Mouse (Mus musculus) CH12.LX (cell line): ENCODE measurements at regions not wholly inside any gene's neighbourhood (a gene's known extent, or its start where the extent isn't known, plus 50 kb on each side); places are given as distances from the start of the nearest gene placed in this dataset.

Experiments used
- CHD1 ChIP-seq: IDR thresholded peaks from 2 replicates; pipeline ENCODE4 v1.6.1; 2012; ENCODE audit warnings: low read depth, low read length, improper control_type of control experiment, inconsistent platforms
- CTCF ChIP-seq, 2 experiments: IDR thresholded peaks in 1 of 2; conservative IDR thresholded peaks in 1 of 2; 2 replicates each; pipeline ENCODE4 v1.5.1; 2011 to 2012; ENCODE audit warnings: low read depth in 2 of 2, low read length in 2 of 2, improper control_type of control experiment in 1 of 2, inconsistent platforms in 1 of 2, mild to moderate bottlenecking in 1 of 2, moderate library complexity in 1 of 2
- EP300 ChIP-seq: IDR thresholded peaks from 2 replicates; pipeline ENCODE4 v1.6.1; 2011; ENCODE audit warnings: low read length, improper control_type of control experiment
- JUND ChIP-seq: conservative IDR thresholded peaks from 2 replicates; pipeline ENCODE4 v1.6.1; 2011; ENCODE audit warnings: low read depth, low read length, improper control_type of control experiment
- KAT2A ChIP-seq: IDR thresholded peaks from 2 replicates; pipeline ENCODE4 v1.6.1; 2012; ENCODE audit warnings: low read length, improper control_type of control experiment, inconsistent platforms; ENCODE audit not compliant: insufficient replicate concordance
- MAFK ChIP-seq: IDR thresholded peaks from 2 replicates; pipeline ENCODE4 v1.6.1; 2011; ENCODE audit warnings: low read length, improper control_type of control experiment; ENCODE audit not compliant: insufficient replicate concordance
- MYC ChIP-seq: IDR thresholded peaks from 2 replicates; pipeline ENCODE4 v1.6.1; 2011; ENCODE audit warnings: low read depth, mild to moderate bottlenecking, improper control_type of control experiment, low read length
- NELFE ChIP-seq: IDR thresholded peaks from 2 replicates; pipeline ENCODE4 v1.6.1; 2011; ENCODE audit warnings: low read depth, low read length, improper control_type of control experiment
- POLR2A ChIP-seq: IDR thresholded peaks from 2 replicates; pipeline ENCODE4 v1.6.1; 2011; ENCODE audit warnings: low read depth, mild to moderate bottlenecking, improper control_type of control experiment, low read length
- SIN3A ChIP-seq: IDR thresholded peaks from 2 replicates; pipeline ENCODE4 v1.6.1; 2012; ENCODE audit warnings: low read length, improper control_type of control experiment, inconsistent platforms
- TCF12 ChIP-seq: IDR thresholded peaks from 2 replicates; pipeline ENCODE4 v1.6.1; 2014; ENCODE audit warnings: low read depth, mild to moderate bottlenecking, inconsistent platforms, low read length, improper control_type of control experiment
- USF1 ChIP-seq: IDR thresholded peaks from 2 replicates; pipeline ENCODE4 v1.6.1; 2014; ENCODE audit warnings: low read depth, mild to moderate bottlenecking, inconsistent platforms, low read length, improper control_type of control experiment
- USF2 ChIP-seq: conservative IDR thresholded peaks from 2 replicates; pipeline ENCODE4 v1.6.1; 2011; ENCODE audit warnings: low read depth, low read length, improper control_type of control experiment
- ZC3H11A ChIP-seq: IDR thresholded peaks from 2 replicates; pipeline ENCODE4 v1.6.1; 2012; ENCODE audit warnings: low read depth, mild to moderate bottlenecking, inconsistent platforms, low read length, improper control_type of control experiment

DNA sequence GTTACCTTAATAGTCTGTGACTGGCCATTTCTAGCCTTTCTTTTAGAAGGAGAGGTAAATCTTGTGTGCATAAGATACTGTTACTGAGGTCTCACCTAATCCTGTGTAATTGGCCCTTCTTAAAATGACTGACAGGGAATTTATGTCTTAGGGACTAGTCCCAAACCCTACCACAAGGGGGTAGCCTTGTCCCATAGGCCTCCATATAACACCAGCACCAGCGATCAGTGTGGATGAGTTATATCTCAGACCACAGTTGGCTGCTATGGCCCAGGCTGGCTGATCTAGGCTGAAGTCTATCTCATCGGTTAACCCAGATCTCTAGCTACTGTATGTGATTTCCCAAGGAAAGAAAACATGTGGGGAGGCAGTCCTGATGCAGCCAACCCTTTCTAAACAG, 63.2 kb upstream of the Ankrd1 start:
- TF ChIP-seq SIN3A (0 out of 2 replicates have a peak, but pooled peaks have one; percentile 37), USF1 (no peak), JUND (peak; percentile 7; the same call in 1 of the 2 replicates), EP300 (no peak), USF2 (no peak), CTCF (conservative IDR thresholded peaks at IDR 0.05 in 1 of 2, IDR thresholded peaks at IDR 0.05 in 1 of 2; ENCODE audit: low read depth in 2 of 2, low read length in 2 of 2) (peak; percentile 89 to 96), KAT2A (no peak), TCF12 (0 out of 2 replicates have a peak, but pooled peaks have one; percentile 19), NELFE (no peak), ZC3H11A (peak; percentile 97), POLR2A (no peak), MAFK (no peak), CHD1 (no peak), MYC (0 out of 2 replicates have a peak, but pooled peaks have one; percentile 22)
